Mouse (Mus musculus): Measurements from ENCODE around the gene S100a4. TPM values are rescaled to one million over a fixed set of nuclear protein-coding genes. Genes with fewer than 3 reads are reported as not detected.

S100a4 gene
- polyA plus RNA-seq (2016; fragmentation: Nextera tagmentation; extraction: Ambion mirVana): 1.6 and 1.7 TPM in 2 replicates

DNA sequence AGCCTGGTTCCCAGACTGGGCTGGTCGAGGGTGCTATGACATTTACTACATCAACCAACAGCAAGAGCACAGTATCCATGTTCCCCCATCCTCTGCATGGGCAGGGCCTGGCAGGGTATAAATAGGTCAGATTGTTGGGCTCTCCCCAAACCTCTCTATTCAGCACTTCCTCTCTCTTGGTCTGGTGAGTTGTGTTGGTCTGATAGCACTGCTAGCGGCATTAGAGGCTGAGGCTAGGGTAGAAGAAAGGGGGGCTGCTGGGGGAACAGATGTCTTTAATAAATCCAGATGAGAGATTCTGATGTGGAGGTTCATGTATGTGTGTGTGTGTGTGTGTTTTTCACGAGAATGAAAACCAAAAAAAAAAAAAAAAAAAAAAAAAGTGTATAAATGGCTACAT lies at the start of gene S100a4:
Gene S100a4 (plus strand): TSS at position 149 of the 400 bp plus-strand sequence.
- Histone ChIP-seq H3K9me3 (no peaks in the 10 kb centered on the region), H3K9ac (no peak within 1 kb of the TSS), H3K27me3 (no peaks in the 10 kb centered on the region), H3K4me3 (replicated peaks) (no peak within 1 kb of the TSS), H3K27ac (peak within 1 kb of the TSS; percentile 50; the same call in 1 of the 2 replicates), H3K36me3 (replicated peaks) (no peaks in the 10 kb centered on the region), H3K4me1 (peaks cover 10% of the 10 kb centered on the region; the same call in 1 of the 2 replicates), H3K4me2 (no peak within 1 kb of the TSS)
- 79% methylated on average over 3 of the region's 3 CpGs for WGBS
- ATAC-seq (ENCODE audit: low FRiP score): no peak

DNA sequence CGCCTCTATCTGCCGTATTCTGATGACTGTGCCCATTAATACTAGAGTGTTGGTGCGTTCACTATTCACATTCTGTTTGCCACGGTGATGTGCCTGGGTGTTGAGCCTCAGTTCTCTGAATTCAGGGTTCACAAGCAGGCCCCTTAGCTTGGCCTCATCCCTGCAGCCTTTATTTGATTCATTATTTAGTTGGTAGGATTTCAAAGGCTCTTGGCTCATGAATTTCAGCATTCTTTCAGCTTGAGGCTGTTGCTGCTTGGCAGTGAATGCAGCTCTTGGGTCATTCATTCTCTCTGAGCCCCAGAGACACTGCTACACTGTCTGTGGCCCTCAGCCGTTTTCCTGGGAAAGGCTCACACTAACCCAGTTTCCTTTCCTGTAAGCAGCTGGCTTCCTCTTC lies 47.6 kb upstream of the S100a4 start:
- Histone ChIP-seq H3K9me3 (no peaks in the 10 kb centered on the region), H3K4me2 (no peak overlapping the region), H3K9ac (no peak overlapping the region), H3K4me1 (peaks cover 4% of the 10 kb centered on the region), H3K27me3 (no peaks in the 10 kb centered on the region), H3K27ac (peak overlapping the region; percentile 63; the same call in 1 of the 2 replicates), H3K4me3 (replicated peaks) (no peak overlapping the region), H3K36me3 (replicated peaks) (no peaks in the 10 kb centered on the region)
- ATAC-seq (ENCODE audit: low FRiP score): peak; percentile 81
- WGBS: 33% methylated on average over 5 of the region's 5 CpGs

DNA sequence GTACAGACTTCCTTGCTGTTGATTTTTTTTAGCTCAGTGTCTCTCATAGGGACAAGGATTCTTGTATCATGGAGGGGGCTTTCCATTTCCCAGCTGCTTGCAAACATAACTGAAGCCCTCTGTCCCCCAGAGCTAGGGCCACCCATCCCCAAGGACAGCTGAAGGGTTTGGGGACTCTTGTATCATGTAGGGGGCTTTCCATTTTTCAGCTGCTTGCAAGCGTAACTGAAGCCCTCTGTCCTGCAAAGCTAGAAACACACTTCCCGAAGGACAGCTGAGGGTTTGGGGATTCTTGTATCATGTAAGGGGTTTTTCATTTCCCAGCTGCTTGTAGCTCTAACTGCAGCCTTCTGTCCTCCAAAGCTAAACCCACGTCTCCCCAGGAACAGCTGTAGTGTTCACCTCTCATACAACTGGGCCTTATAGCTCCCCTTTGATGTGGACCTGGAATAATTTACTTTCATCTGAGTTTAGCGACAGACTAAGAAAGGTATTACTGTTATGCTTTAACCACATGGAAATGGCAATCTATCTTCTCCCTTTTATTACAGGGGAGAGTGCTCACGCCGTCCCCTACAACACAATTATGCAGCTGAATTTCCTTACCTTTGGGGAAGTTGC lies 43.5 kb upstream of the S100a4 start, which contains the start of gene S100a3:
Gene S100a3 (plus strand): TSS at position 571 of the 621 bp plus-strand sequence.
- 88% methylated on average over 6 of the region's 6 CpGs for WGBS

DNA sequence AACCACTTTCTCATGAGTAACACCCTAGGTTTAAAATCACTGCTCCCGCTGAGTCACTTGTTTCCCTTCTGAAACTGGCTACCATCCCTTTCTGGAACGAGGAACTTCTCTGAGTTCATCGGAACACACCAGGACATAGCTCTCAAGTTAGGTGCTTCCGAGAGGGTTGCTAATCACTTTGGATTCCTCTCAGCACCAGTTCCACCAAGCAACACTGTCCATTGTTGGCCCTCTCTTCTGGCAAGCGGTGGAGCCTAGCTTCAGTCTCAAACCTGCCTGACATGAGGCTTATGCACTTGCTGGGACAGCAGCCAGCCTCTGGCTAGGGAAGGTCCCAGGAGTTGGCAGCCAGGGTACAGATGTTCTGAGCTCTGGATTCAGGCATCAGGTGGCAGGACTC lies 28.9 kb upstream of the S100a4 start:
- Histone ChIP-seq H3K9ac (no peak overlapping the region), H3K27ac (no peak overlapping the region), H3K36me3 (replicated peaks) (no peaks in the 10 kb centered on the region), H3K4me2 (no peak overlapping the region), H3K4me3 (replicated peaks) (no peak overlapping the region), H3K27me3 (no peaks in the 10 kb centered on the region), H3K9me3 (no peaks in the 10 kb centered on the region), H3K4me1 (no peaks in the 10 kb centered on the region)
- WGBS: 91% methylated on average over 5 of the region's 5 CpGs
- no peak for ATAC-seq (ENCODE audit: low FRiP score)

More for the DNA sequence above, 43.5 kb upstream of the S100a4 start, which contains the start of gene S100a3:
- no peak for ATAC-seq (ENCODE audit: low FRiP score)
- H3K9me3 ChIP-seq: no peaks in the 10 kb centered on the region
- H3K9ac ChIP-seq: no peak within 1 kb of the TSS
- H3K4me1 ChIP-seq: peaks cover 4% of the 10 kb centered on the region
- no peak within 1 kb of the TSS for H3K27ac ChIP-seq
- no peaks in the 10 kb centered on the region for H3K27me3 ChIP-seq
- H3K4me2 ChIP-seq: no peak within 1 kb of the TSS
- no peak within 1 kb of the TSS for H3K4me3 ChIP-seq (replicated peaks)
- no peaks in the 10 kb centered on the region for H3K36me3 ChIP-seq (replicated peaks)

DNA sequence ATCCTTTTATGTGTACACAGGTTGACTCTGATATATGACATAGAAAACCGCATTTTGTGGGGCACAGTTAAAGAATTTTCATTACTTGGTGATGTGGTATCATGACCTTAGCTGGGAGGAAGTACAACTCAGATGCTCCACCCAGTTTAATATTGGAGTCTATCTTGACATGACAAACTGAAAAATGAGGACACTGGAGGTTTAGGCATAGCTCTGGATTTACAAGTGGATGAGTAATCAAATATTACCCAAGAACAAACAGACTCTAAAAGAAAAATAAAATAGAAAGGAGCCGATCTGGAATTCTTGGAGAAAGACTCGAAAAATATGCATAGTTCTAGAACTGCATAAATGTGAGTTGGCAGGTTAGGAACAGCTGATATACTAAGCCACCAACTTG lies 28.3 kb upstream of the S100a4 start:
- Histone ChIP-seq H3K4me3 (replicated peaks) (no peak overlapping the region), H3K9me3 (no peaks in the 10 kb centered on the region), H3K9ac (no peak overlapping the region), H3K27me3 (no peaks in the 10 kb centered on the region), H3K4me2 (no peak overlapping the region), H3K4me1 (no peaks in the 10 kb centered on the region), H3K27ac (no peak overlapping the region), H3K36me3 (replicated peaks) (no peaks in the 10 kb centered on the region)
- 80% methylated on average over 3 of the region's 3 CpGs for WGBS
- no peak for ATAC-seq (ENCODE audit: low FRiP score)

DNA sequence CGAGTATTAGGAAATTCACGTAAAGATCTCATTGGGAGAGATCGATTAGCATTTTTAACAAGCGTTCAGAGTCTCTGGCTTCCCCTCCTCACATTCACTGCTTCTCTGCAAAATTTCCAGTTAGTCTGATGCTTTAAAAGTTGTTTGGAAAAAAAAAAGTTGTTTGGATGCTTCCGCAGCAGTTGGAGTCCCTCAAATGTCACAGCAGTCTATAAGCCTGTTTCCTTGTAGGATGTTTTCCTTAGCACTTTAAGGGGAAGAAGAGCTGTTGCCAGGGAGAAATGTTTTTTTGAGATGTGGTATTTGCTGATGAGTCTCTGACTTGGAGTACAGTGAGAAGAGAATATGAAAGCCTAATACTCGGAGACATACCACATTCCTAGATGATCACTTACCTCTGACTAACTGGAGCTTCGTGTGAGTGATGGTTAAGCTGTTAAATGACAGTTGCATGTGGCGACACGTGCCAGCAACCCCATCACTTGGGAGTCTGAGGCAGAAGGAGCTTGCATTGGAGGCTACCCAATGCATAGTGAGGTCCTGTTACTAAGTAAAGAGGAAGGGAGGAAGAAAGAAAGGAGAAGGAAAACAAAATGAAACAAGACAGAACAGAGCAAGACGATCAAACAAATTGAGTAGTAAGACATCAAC lies 27.1 kb upstream of the S100a4 start:
- ATAC-seq (ENCODE audit: low FRiP score): no peak
- Histone ChIP-seq H3K4me3 (replicated peaks) (no peak overlapping the region), H3K9me3 (no peaks in the 10 kb centered on the region), H3K9ac (no peak overlapping the region), H3K4me2 (no peak overlapping the region), H3K27me3 (no peaks in the 10 kb centered on the region), H3K27ac (no peak overlapping the region), H3K4me1 (no peaks in the 10 kb centered on the region), H3K36me3 (replicated peaks) (no peaks in the 10 kb centered on the region)
- WGBS: 81% methylated on average over 10 of the region's 10 CpGs

DNA sequence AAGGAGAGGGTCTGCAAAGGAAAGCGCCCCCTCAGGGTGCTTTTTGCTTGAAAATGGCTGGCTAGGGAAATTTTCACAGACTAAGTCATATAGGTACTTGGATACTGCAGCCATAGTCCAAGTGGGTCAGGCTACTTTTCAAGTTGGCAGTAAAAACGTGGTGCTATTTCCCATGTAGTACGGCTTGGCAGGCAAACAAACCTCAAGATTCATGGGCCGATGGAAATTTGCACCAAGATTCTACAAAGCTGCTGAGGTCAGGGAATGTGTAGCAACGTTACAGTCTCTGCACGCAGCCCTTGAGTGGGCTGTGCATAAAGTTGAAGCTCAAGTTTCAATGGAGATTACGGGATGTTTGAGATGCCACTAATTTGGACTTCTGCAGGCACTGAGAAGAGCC lies 24.1 kb upstream of the S100a4 start:
- no peaks in the 10 kb centered on the region for H3K27me3 ChIP-seq
- H3K4me1 ChIP-seq: no peaks in the 10 kb centered on the region
- H3K4me3 ChIP-seq (replicated peaks): no peak overlapping the region
- no peak overlapping the region for H3K27ac ChIP-seq
- H3K9ac ChIP-seq: no peak overlapping the region
- no peaks in the 10 kb centered on the region for H3K9me3 ChIP-seq
- no peak overlapping the region for H3K4me2 ChIP-seq
- H3K36me3 ChIP-seq (replicated peaks): no peaks in the 10 kb centered on the region
- ATAC-seq (ENCODE audit: low FRiP score): no peak
- WGBS: 82% methylated on average over 7 of the region's 7 CpGs

DNA sequence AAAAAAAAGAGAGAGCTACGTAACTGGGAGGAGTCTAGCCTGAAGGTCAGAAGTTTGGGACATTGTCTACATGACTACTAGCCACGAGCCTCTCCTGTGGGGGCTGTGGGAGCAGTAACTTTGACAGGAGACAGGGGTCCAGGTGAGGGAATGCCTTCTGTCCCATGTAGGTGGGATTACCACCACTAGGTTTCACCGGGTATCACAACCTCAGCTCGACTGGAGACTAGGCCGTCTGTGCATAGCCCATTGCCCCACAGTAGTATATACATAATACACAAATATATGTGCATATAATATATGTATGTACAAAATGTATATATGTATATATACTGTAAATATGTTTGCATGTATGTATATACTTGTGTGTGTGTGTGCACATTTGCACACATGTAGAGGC lies 22.4 kb upstream of the S100a4 start:
- Histone ChIP-seq H3K27ac (no peak overlapping the region), H3K4me3 (replicated peaks) (no peak overlapping the region), H3K36me3 (replicated peaks) (no peaks in the 10 kb centered on the region), H3K9me3 (no peaks in the 10 kb centered on the region), H3K27me3 (no peaks in the 10 kb centered on the region), H3K4me2 (no peak overlapping the region), H3K9ac (no peak overlapping the region), H3K4me1 (no peaks in the 10 kb centered on the region)
- WGBS: 98% methylated on average over 5 of the region's 5 CpGs
- ATAC-seq (ENCODE audit: low FRiP score): no peak

DNA sequence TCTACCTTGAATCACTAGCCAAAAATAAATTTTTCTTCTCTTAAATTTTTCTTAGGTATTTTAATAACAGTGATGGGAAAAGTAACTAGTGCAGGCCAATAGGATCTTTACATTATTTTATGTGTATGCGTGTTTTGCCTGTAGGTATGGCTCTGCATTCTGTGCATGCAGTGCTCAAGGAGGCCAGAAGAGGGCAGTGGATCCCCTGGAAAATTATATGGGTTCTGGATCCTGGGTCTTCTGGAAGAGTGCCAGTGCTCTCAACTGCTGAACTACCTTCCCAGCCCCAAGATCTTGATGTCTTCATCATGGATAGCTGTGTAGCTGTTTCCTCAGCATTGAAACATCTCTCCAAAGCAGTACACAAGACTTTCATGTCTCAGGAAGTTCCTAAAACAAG lies 21.4 kb upstream of the S100a4 start:
- H3K36me3 ChIP-seq (replicated peaks): no peaks in the 10 kb centered on the region
- no peak for ATAC-seq (ENCODE audit: low FRiP score)
- H3K9ac ChIP-seq: no peak overlapping the region
- no peaks in the 10 kb centered on the region for H3K4me1 ChIP-seq
- H3K27ac ChIP-seq: no peak overlapping the region
- no peaks in the 10 kb centered on the region for H3K27me3 ChIP-seq
- no peak overlapping the region for H3K4me2 ChIP-seq
- H3K4me3 ChIP-seq (replicated peaks): no peak overlapping the region
- WGBS: 97% methylated on average over 1 of the region's 1 CpGs
- H3K9me3 ChIP-seq: no peaks in the 10 kb centered on the region

DNA sequence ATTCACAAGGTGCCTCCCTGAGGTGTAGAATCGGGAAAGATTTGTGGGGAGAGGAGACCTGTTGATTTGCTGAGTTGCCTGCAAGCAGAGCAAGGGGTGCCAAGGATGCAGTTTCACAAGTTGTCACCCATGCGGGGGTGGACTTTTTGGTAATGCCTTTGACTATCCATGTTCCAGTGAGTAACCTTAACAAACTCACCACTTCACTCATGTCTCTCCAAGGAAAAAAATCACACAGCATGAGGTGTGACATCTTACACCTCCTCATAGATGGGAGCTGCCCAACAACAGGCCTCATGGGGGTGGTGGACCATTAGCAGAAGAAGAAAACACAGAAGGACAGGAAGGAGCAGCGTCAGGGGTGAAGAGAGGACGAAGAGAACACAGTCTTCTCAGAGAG lies 21.0 kb upstream of the S100a4 start:
- Histone ChIP-seq H3K4me2 (no peak overlapping the region), H3K9ac (no peak overlapping the region), H3K4me1 (no peaks in the 10 kb centered on the region), H3K27ac (no peak overlapping the region), H3K27me3 (no peaks in the 10 kb centered on the region), H3K4me3 (replicated peaks) (no peak overlapping the region), H3K36me3 (replicated peaks) (no peaks in the 10 kb centered on the region), H3K9me3 (no peaks in the 10 kb centered on the region)
- 90% methylated on average over 4 of the region's 4 CpGs for WGBS
- no peak for ATAC-seq (ENCODE audit: low FRiP score)

DNA sequence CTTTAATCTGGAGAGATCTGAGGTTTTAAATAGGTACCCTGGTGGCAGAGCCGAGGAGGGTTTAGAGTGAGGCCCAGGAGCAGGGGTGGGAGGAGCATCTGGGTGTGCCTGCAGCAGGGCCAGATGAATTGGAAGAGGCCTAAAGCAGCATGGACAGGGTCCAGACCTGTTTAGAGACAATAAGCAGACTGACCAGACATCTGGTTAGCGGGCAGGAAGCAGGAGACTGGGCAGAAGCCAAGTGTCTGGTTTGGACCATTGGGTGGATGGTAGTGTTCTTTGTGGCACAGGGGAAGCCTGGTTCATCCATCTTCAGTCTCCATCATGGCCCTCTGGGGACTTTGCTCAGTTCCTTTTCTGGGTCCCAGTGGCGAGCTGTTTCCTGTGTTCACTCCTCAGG lies 19.7 kb upstream of the S100a4 start:
- ATAC-seq (ENCODE audit: low FRiP score): no peak
- Histone ChIP-seq H3K36me3 (replicated peaks) (no peaks in the 10 kb centered on the region), H3K4me1 (no peaks in the 10 kb centered on the region), H3K4me3 (replicated peaks) (no peak overlapping the region), H3K27me3 (no peaks in the 10 kb centered on the region), H3K9ac (no peak overlapping the region), H3K27ac (no peak overlapping the region), H3K4me2 (no peak overlapping the region), H3K9me3 (no peaks in the 10 kb centered on the region)
- 64% methylated on average over 3 of the region's 3 CpGs for WGBS

DNA sequence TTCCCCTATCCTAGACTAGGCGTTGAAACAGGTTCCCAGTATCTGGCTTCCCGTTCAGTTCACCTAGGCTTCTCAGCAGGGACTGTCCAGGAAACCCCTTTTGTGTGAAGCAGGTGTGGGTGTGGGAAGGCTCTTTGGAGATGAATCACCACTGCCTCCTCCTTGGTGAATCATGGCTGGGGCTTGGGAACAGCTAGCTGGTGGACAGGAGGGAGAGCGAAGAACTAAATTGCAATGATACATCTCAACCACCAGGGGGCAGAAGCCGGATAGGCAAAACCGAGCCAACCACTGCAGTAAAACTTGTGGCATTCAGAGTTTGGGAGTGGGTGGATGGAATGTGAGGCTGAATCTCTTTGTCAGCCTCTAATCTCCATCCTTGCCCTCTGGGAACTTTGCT lies 18.0 kb upstream of the S100a4 start:
- no peak overlapping the region for H3K4me3 ChIP-seq (replicated peaks)
- H3K9me3 ChIP-seq: no peaks in the 10 kb centered on the region
- no peak overlapping the region for H3K4me2 ChIP-seq
- H3K27me3 ChIP-seq: no peaks in the 10 kb centered on the region
- peaks cover 5% of the 10 kb centered on the region; the same call in 1 of the 2 replicates for H3K4me1 ChIP-seq
- 32% methylated on average over 5 of the region's 5 CpGs for WGBS
- peak; percentile 53; the same call in 1 of the 2 replicates for ATAC-seq (ENCODE audit: low FRiP score)
- no peaks in the 10 kb centered on the region for H3K36me3 ChIP-seq (replicated peaks)
- no peak overlapping the region for H3K9ac ChIP-seq
- H3K27ac ChIP-seq: no peak overlapping the region
